Mouse (Mus musculus) lung, adult 2 months (tissue): ENCODE results near the gene Myl6. TPM values are rescaled to one million over a fixed set of nuclear protein-coding genes. Genes with fewer than 3 reads are reported as not detected.

ENCODE experiments used
- DNase-seq: peaks from one replicate; pipeline ENCODE4 v3.0.0; 2022
- H3K4me1 ChIP-seq: fragments of 200-500 bp; 2 replicates; pipeline ENCODE4 v1.6.1; 2011; ENCODE audit warnings: low read length; ENCODE audit not compliant: control insufficient read depth, insufficient read depth
- H3K4me3 ChIP-seq: fragments of 200-500 bp; replicated peaks from 2 replicates; pipeline ENCODE3; 2011; ENCODE audit warnings: low read depth, mild to moderate bottlenecking, control low read depth, low read length; ENCODE audit errors: extremely low read depth
- CTCF ChIP-seq: fragments of 200-500 bp; IDR thresholded peaks from 2 replicates; pipeline ENCODE4 v1.5.1; 2011; ENCODE audit warnings: mild to moderate bottlenecking, low read length, control low read depth; ENCODE audit not compliant: insufficient read depth
- POLR2A ChIP-seq: fragments of 200-500 bp; IDR thresholded peaks from 2 replicates; pipeline ENCODE4 v1.6.1; 2011; ENCODE audit warnings: low read depth, mild to moderate bottlenecking, control low read depth, low read length, borderline replicate concordance; ENCODE audit errors: extremely low read depth
- WGBS: fragments of 180-500 bp; shearing (Covaris S2); methylation state at CpG from one replicate; pipeline ENCODE4 v1.1.7; 2018; 5-methylcytosine and 5-hydroxymethylcytosine counted together
- polyA plus RNA-seq: library from polyadenylated mRNA; depleted of rRNA; stranded (reverse); fragments of >200 nt; gene quantifications from 2 replicates; pipeline ENCODE4 v1.2.3, GENCODE M21; 2012; rRNA removed

Gene Myl6
- polyA plus RNA-seq, 1 experiment: 1,159 TPM

- DNase-seq: no peak
- Histone ChIP-seq H3K4me1 (peaks cover 9% of the 10 kb centered on the region), H3K4me3 (no peak overlapping the region)
- TF ChIP-seq POLR2A (no peak), CTCF (no peak)
- 88% methylated on average over 10 of the region's 10 CpGs for WGBS
Observed at GRCm38 (mm10) chr10:128441324-128442119, 52.4 kb downstream of the Myl6 start.

Other genes with a start within 250 kb of the Myl6 start
- 0.08 and 0.27 TPM in 2 replicates for gene Apon, start 240.0 kb downstream of the Myl6 start, polyA plus RNA-seq
- gene Apof, start 225.5 kb downstream of the Myl6 start, polyA plus RNA-seq: 0.32 and 0.75 TPM in 2 replicates
- gene Stat2, start 223.6 kb downstream of the Myl6 start, polyA plus RNA-seq: 30.8 and 34.4 TPM in 2 replicates
- 0.08 TPM in 1 of 2 replicates, not detected in the other for gene Il23a, start 195.4 kb downstream of the Myl6 start, polyA plus RNA-seq
- gene Pan2, start 190.8 kb downstream of the Myl6 start, polyA plus RNA-seq: 22.8 and 30.7 TPM in 2 replicates
- gene Cnpy2, start 171.7 kb downstream of the Myl6 start, polyA plus RNA-seq: 32.0 and 55.9 TPM in 2 replicates
- gene Cs, start 156.4 kb downstream of the Myl6 start, polyA plus RNA-seq: 95.6 and 150 TPM in 2 replicates
- 28.9 and 48.7 TPM in 2 replicates for gene Coq10a, start 125.1 kb downstream of the Myl6 start, polyA plus RNA-seq
- 24.5 and 31.6 TPM in 2 replicates for gene Ankrd52, start 117.0 kb downstream of the Myl6 start, polyA plus RNA-seq
- gene Slc39a5, start 92.9 kb downstream of the Myl6 start, polyA plus RNA-seq: 0.42 TPM in 1 of 2 replicates, not detected in the other
- gene Nabp2, start 82.7 kb downstream of the Myl6 start, polyA plus RNA-seq: 22.1 and 23.4 TPM in 2 replicates
- 24.4 and 25.5 TPM in 2 replicates for gene Rnf41, start 82.5 kb downstream of the Myl6 start, polyA plus RNA-seq
- gene Smarcc2, start 34.9 kb downstream of the Myl6 start, polyA plus RNA-seq: 99.8 TPM in 2 replicates
- gene Myl6b, start 4.5 kb upstream of the Myl6 start, polyA plus RNA-seq: 1.9 and 2.0 TPM in 2 replicates
- 94.9 and 97.2 TPM in 2 replicates for gene Esyt1, start 31.7 kb upstream of the Myl6 start, polyA plus RNA-seq
- gene Zc3h10, start 53.6 kb upstream of the Myl6 start, polyA plus RNA-seq: 13.2 and 15.1 TPM in 2 replicates
- gene Rpl41, start 55.2 kb upstream of the Myl6 start, polyA plus RNA-seq: 1,224 and 1,373 TPM in 2 replicates
- 13.7 and 23.9 TPM in 2 replicates for gene Pa2g4, start 71.8 kb upstream of the Myl6 start, polyA plus RNA-seq
- 20.0 and 24.9 TPM in 2 replicates for gene Erbb3, start 95.5 kb upstream of the Myl6 start, polyA plus RNA-seq
- gene Rps26, start 132.6 kb upstream of the Myl6 start, polyA plus RNA-seq: 421 and 530 TPM in 2 replicates
- gene Ikzf4, start 151.8 kb upstream of the Myl6 start, polyA plus RNA-seq: 2.7 and 4.4 TPM in 2 replicates
- 8.9 and 15.3 TPM in 2 replicates for gene Suox, start 179.9 kb upstream of the Myl6 start, polyA plus RNA-seq
- gene Rab5b, start 202.1 kb upstream of the Myl6 start, polyA plus RNA-seq: 80.0 and 109 TPM in 2 replicates
- gene Pmel, start 210.1 kb upstream of the Myl6 start, polyA plus RNA-seq: 0.36 and 0.51 TPM in 2 replicates
- 11.4 and 17.3 TPM in 2 replicates for gene Cdk2, start 210.9 kb upstream of the Myl6 start, polyA plus RNA-seq